Mouse (Mus musculus) hematopoietic stem cell, adult 5-6 weeks (primary cell): Measurements from ENCODE around the gene Zscan4e. TPM values are rescaled to one million over a fixed set of nuclear protein-coding genes. Genes with fewer than 3 reads are reported as not detected.
"Not testable (repeated sequence)": the region's sequence is repeated elsewhere in the genome, so short reads cannot be mapped to it uniquely, and the experiment has no call there.

Source experiments
- ATAC-seq, 2 experiments: fragments of 125-278 bp in 1 of 2; replicated peaks in 1 of 2; 2 replicates each; pipeline ENCODE4 v1.8.0; 2016 to 2017; ENCODE audit warnings: inconsistent platforms in 2 of 2, mild to moderate bottlenecking in 2 of 2, moderate number of reproducible peaks in 2 of 2, low read depth in 1 of 2, moderate TSS enrichment in 1 of 2; ENCODE audit not compliant: low FRiP score in 2 of 2, poor library complexity in 2 of 2, severe bottlenecking in 2 of 2, insufficient read depth in 1 of 2, low TSS enrichment in 1 of 2
- total RNA-seq: library from RNA; stranded (forward); fragments of 172-1452, 232-1000 nt; gene quantifications from 2 replicates; pipeline ENCODE4 v1.2.3, GENCODE M21; 2017

Zscan4e gene
- not detected in 2 replicates for total RNA-seq

DNA sequence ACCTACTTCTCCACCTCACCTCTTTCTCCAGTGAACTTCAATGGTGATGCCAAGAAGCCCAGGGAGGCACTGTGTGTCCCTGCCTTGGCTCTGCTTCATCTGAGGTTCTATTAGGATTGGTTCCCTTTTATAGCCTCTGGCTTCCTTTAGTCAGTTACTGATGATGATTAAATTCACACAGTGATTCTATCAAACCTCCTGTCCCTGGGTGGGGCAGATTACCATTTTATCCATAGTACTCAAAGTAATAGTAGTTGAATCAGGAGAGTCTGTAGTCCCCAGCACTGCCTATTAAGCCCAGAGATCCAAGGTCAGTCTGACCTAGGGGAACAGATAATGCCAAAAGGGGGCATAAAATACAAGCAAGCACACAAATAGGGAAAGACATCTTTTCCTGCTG is at the start of gene Zscan4e:
Zscan4e (minus strand) TSS at position 101 of the 400 bp plus-strand sequence.
- not testable (repeated sequence) for ATAC-seq

Other genes starting within 250 kb of the Zscan4e start
- gene Zscan4-ps1, start 241.0 kb downstream of the Zscan4e start, total RNA-seq = not detected in 2 replicates
- gene Zscan4d, start 144.5 kb downstream of the Zscan4e start, total RNA-seq = not detected in 2 replicates
- not detected in 2 replicates for gene Zscan4f, start 87.2 kb upstream of the Zscan4e start, total RNA-seq
- gene Zscan4-ps2, start 203.6 kb upstream of the Zscan4e start, total RNA-seq = not detected in 2 replicates